Mouse (Mus musculus) monocyte, adult 5-6 weeks (primary cell): ENCODE data around the gene Dnah11. TPM values are rescaled to one million over a fixed set of nuclear protein-coding genes. Genes with fewer than 3 reads are reported as not detected.
"Not testable (repeated sequence)": the region's sequence is repeated elsewhere in the genome, so short reads cannot be mapped to it uniquely, and the experiment has no call there.

Source experiments
- ATAC-seq: fragments of 153-309, 156-312 bp; replicated peaks from 2 replicates; pipeline ENCODE4 v1.8.0; 2017; ENCODE audit warnings: mild to moderate bottlenecking; ENCODE audit not compliant: low TSS enrichment, insufficient number of reproducible peaks, severe bottlenecking, poor library complexity, low FRiP score
- total RNA-seq: library from RNA; stranded (forward); fragments of 200-1000, 200-491, 200-594 nt; gene quantifications from 3 replicates; pipeline ENCODE4 v1.2.3, GENCODE M21; 2017

The Dnah11 gene
- total RNA-seq, 1 experiment from 2014 or later = 0.38 TPM

- ATAC-seq = no peak
These were observed 185.0 kb downstream of the Dnah11 start for GRCm38 (mm10) chr12:118013872-118014271.

- no peak for ATAC-seq
These were observed 186.9 kb downstream of the Dnah11 start for GRCm38 (mm10) chr12:118011921-118012320.

DNA sequence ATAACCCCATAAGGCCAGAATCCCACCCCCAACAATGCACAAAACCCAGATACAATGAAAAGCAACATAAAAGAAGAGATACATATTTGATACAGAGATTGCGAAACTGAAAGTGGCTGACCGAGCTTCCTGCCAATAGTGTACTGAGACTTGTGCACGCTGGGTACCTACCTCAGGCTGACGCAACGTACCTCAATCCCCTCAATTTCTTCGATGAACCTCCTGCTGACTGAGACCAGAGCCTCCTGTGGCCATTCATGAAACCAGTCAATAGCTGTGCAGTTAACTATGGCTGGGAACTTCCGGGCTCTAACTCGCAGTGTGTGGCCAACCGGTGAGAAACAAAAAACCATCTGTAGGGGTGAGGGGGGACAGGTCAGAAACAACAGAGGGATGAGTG, 203.9 kb downstream of the Dnah11 start:
- ATAC-seq = peak; percentile 57; the same call in 1 of the 2 replicates

- peak; percentile 47; the same call in 1 of the 2 replicates for ATAC-seq
These were observed 205.3 kb downstream of the Dnah11 start for GRCm38 (mm10) chr12:117993499-117993898.

- no peak for ATAC-seq
These were observed 209.6 kb downstream of the Dnah11 start for GRCm38 (mm10) chr12:117989018-117989828.

GRCm38 (mm10) chr12:117980315-117980714, 218.5 kb downstream of the Dnah11 start:
- no peak for ATAC-seq

GRCm38 (mm10) chr12:117973712-117974111, 225.1 kb downstream of the Dnah11 start:
- ATAC-seq = no peak

DNA sequence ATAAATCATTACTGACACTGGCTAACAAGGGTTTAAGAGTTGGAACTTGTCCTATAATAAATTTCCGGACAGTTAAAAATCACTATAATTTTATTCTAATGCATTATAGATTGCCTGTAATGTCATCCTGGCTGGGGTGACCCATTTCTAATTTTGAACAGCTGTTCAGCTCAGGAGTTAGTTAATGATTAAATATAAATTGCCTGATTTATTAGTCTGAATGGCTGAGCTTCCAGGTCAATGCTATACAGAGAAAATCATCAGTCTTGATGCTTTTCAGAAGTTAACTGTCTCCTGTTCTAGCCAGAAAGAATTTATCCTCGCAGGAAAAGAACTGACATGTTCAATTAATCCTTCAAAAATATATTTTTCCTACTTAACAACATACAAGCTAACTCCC, 236.1 kb downstream of the Dnah11 start:
- no peak for ATAC-seq

GRCm38 (mm10) chr12:117959213-117959612, 239.6 kb downstream of the Dnah11 start:
- ATAC-seq = no peak

DNA sequence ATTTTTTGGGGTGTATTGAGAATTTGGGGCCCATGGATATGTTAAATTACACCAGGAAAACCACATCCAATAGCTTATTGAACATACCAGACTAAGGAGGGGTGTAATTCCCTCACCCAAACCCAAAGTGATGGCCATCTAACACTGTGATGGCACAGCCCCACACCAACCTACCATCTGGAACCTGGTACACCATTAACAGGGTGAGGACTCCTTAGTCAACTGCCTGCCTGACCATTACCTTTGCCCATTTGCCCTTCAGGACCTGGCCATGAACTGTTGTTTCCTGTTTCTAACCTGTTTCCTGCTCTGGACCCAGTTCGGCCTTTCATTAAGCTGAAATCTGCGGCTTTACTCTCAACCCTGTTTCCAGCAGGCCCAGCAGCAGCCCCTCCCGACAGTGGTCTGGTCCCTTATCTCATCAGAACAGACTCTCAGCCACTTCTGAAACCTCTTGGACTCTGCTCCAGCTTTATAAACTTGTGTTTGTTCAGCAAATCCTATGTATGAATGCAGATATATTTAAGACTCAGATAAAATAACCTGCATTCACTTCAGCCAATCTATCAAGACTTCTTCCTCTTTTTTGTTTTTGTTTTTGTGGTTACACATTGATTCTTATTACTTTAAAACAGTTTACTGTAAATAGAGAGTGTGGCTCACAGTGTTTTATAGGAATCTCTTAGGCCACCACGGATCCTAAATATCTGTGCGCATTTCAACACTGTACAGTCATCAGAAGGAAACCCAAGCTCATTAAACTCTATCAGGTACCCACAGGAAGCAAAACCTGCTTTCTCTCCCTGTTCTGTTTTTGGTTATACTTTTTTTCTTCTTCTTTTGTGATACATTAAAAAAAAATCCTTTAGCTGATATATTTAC, 251.8 kb downstream of the Dnah11 start:
- no peak for ATAC-seq

GRCm38 (mm10) chr12:117941947-117942346, 256.9 kb downstream of the Dnah11 start:
- no peak for ATAC-seq

DNA sequence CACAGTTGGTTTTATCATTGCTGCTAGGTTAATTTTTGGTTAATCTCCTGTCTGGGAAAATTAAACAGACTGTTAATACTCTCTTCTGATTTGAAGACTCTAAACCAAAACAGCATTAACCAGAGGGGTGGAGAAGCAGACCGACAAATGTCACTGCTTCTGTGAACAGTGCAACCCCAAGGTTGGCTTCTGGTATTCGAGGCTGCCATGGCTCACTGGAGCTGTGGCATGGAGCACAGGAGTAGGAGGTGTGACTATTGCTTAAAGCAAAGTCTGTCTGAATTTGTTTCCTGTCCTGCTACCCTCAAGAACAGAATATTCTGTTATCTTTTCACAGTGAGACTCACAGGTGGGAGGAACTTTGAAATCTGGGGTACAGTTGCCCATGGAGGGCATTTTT, 260.6 kb downstream of the Dnah11 start:
- no peak for ATAC-seq

DNA sequence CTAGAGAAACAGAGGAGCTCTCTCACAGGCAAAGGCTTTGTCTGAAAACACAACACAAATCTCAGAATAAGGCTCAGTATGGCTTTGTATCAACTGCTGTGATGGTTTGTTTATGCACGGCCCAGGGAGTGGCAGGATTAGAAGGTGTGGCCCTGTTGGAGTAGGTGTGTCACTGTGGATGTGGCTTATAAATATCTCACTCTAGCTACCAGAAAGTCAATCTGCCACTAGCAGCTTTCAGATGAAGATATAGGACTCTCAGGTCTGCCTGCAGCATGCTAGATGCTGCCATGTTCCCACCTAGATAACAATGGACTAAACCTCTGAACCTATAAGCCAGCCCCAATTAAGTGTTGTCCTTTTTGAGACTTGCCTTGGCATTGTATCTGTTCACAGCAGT, 266.8 kb downstream of the Dnah11 start:
- no peak for ATAC-seq

GRCm38 (mm10) chr12:117929768-117930167, 269.1 kb downstream of the Dnah11 start:
- ATAC-seq = no peak

- no peak for ATAC-seq
These were observed 282.8 kb downstream of the Dnah11 start for GRCm38 (mm10) chr12:117915826-117916588.

DNA sequence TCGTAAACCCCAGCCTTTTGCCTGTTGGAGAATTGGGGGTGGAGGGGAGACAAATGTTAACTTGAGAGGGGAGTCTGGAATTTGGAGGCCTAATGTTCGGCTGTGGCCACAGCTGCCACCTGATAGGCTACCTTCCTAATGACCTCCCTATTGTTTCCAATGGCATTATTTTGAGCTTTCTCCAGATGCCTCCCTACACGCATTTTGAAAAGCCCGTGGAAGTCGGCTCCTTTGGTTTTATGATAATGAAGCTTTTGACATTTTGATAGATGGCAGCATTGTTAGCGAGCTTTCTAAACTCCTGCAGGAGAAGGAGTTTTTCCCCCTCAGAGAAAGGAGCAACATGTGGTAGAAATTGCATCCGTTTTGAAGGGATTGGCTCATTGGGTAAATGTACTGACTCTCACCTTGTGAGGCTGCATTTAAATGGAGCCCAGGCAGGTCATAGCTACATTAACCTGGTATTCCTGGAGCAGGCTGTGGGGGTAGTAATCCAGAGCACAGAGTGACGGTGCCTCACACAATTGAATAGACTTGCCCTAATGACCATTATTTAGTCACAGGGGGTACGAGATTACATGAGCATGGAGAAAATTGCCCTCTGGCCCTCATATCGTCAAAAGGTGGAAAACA, 284.1 kb downstream of the Dnah11 start:
- ATAC-seq = no peak

DNA sequence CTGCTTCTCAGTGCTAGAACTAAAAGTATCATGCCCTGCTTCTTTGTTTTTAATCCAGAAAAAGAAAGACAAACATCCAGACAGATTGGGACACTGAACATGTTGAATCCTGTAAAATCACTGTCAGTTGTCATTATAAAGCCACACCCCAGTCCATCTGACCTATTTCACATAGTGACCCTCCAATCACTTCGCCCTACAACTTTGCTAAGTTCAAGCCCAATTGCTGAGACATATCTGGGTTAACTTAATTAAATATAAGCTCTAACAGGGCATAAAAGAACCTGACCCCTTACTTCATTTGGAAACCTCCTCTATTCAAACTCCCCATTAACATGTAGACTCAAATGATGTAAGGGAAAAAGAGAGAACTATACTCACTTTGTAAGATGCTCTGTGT, 287.4 kb downstream of the Dnah11 start:
- no peak for ATAC-seq

GRCm38 (mm10) chr12:117905232-117905840, 293.5 kb downstream of the Dnah11 start:
- ATAC-seq = not testable (repeated sequence)
